Mouse (Mus musculus) neural tube, embryonic 10.5 days (tissue): ENCODE data around the gene Eif3c.

Source experiments
- DNase-seq: peaks from one replicate; pipeline ENCODE4 v3.0.0-alpha.2; 2017; ENCODE audit warnings: low spot score; ENCODE audit errors: extremely low spot score

Gene Eif3c

DNA sequence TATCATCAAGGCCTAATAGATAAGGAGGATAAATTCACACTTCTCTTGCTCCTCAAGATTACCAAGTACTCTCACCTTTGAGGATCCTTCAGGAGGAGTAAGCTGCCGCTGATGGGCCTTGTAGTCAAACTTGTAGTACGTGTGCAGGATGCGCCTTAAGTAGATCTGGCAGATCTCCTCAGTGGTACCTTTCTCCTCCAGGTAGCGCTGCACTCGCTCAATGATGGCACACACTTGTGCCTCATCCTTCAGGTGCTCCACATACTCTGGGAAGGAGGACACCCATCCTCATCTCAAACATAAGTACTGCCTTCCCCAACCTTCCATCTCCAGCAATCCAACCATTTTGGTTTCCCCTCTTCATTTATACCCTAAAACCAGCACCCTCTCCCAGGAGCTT lies 9.6 kb downstream of the Eif3c start:
- no peak for DNase-seq

- no peak for DNase-seq
Measured at GRCm38 (mm10) chr7:126554796-126555195, 11.4 kb downstream of the Eif3c start.

- no peak for DNase-seq
Measured at GRCm38 (mm10) chr7:126545631-126546030, 20.6 kb downstream of the Eif3c start.

DNA sequence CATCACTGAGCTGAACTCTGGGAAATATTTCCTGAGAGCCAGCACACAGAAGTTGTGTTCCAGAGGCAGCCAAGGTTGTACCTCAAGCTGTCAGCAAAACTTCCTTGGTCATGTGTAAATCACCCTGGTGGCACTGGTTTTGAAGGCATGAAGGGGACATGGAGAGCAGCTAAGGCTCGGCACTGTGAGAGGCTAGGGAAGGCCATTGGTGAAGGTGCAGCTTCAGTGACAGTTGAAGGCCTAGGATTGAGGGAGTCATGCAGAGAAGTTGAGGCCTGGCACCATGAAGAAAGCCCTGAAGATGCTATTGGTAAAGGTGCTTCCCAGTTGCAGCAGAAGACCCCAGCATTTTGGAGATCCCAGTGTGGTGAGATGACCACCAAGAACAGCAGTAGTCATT lies 24.6 kb downstream of the Eif3c start:
- DNase-seq, result no peak

GRCm38 (mm10) chr7:126537820-126538585 lies 28.2 kb downstream of the Eif3c start:
- no peak for DNase-seq

DNA sequence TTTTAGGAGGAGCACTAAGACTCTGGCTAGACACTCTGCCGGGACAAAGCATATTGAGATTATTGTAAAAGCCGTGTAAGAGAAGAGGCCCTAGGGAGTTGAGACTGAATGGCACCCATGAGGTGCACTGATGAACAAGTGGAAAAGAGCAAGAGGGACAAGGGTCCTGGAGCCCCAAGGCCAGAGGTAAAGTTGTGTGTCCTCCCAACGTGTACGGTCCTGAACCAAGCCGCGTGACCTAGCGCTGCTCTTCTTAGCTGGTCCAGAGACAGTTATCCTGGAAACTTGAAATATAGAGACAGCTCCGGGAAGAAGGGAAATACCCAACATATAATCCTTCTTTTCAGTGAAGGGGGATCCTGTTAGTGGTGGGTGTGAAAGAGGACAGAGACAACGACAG lies 29.7 kb downstream of the Eif3c start:
- no peak for DNase-seq

DNA sequence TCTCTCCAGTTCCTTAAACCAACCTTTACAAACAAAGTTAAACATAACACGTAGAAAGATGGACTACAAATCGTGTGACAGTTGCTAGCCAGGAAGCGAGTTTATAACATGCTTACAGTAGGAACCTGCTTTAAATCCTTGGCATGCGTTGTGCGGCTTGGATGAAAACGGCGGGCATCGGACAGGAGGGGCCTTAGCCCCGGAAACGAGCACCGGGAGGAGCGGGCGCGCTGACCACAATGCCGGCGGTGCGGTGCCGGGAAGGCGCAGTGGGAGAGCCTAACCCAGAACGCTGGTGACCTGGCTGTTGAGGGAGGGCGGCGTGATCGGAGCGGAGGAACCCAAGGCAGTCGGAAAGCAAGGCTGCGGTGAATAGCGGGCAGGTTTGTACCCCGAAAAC lies 30.4 kb downstream of the Eif3c start:
- DNase-seq, result peak; percentile 47

DNA sequence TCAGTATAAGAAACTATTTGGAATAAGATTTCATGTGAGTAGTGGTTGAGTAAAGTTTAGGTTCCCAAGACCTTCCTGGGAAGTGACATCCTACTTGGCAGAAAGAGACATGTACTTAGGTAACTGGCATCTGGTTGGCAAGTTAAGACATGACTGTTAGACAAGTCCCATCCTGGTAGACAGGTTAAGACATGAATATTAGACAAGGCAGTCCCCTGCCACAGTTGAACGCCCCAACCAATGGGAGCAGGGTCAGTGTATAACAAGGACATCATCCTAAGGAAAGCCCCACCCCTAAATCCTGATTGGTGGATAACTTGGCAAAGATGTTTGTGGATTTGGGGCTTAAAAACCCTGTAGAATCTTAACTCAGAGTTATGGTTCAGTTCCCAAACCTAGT lies 32.8 kb downstream of the Eif3c start:
- DNase-seq, result no peak

- DNase-seq, result peak; percentile 54
Measured at GRCm38 (mm10) chr7:126528166-126528577, 38.0 kb downstream of the Eif3c start.

DNA sequence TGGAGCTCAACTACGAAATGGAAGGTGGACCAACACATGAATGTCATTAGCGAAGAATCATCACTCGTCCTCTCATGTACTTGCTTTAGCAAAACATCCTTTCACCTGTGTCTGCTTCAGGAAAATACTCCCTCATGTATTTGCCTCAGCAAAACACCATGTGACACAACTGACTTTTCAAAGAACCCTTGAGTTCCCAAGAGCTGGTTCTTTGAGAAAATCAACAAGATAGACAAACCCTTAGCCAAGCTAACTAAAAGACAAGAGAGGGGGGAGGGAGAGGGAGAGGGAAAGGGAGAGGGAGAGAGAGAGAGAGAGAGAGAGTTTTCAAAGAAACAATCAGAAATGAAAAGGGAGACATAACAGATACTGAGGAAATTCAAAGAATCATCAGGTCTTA lies 42.9 kb downstream of the Eif3c start:
- DNase-seq, result no peak

- DNase-seq, result no peak
Measured at GRCm38 (mm10) chr7:126519513-126519912, 46.7 kb downstream of the Eif3c start.

DNA sequence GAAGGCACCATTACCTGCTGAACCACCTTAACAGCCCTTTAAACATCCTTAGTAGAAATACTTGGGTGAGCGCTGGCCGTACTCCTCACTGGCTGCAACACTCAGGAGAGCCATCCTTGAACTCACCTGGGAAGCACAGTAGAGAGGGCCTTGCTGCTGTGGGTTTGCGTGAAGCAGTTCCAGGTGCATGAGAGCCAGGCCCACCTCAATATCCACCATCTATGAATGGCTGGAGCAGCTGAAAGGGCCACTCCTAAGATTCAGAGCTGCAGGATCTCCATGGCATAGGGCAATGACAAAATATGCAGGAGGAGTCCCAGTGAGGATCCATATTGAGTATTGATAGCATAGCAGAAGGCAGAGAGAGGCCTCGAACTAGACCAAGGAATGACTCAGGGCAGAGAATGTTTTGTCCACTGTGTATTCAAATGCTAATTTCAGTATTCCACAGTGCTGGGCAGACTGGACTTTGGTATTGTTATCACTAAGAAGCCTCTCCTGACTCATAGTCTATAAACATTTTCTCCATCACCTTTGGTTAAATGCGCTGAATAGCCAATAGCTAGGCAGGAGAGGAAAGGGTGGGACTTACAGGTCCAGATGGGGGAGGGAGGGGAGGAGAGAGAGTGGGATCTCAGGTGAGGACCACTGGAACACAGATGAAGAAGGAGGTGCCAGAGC lies 47.8 kb downstream of the Eif3c start:
- no peak for DNase-seq

DNA sequence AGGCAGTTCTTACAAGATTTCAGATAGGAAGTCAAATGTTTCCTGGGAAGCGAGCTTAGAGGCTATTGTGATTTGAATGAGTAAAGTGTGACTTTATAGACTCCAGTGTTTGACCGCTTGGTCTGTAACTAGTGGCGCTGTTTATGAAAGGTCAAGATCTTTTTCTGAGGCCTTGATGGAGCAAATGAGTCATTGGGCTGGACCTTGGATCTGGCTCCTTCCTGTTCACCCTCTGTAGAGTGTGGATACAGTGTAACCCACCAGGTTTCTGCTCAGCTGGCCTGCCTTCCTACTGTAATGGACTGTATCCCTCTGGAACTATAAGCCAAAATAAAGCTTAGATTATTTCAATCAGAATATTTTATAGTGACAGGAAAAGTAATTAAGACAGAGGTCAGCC lies 54.9 kb downstream of the Eif3c start:
- DNase-seq, result no peak

GRCm38 (mm10) chr7:126507126-126507778 lies 59.0 kb downstream of the Eif3c start:
- DNase-seq, result no peak

DNA sequence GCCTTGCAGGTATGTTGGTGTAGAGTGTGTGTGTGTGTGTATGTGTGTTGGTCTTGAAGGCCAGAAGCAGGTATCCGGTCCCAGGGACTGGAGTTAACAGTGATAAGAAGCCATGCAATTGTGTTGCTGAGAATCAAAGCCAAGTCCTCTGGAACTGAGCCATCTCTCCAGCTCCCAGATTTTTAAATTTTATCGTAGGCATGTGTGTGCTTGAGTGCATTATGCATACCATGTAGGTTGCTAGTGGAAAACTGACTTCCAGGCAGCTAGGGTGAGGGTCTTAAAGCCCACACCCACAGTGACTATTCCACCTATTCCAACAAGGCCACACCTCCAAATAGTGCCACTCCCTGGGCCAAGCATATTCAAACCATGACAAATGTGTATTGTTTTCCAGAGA lies 61.3 kb downstream of the Eif3c start:
- no peak for DNase-seq

DNA sequence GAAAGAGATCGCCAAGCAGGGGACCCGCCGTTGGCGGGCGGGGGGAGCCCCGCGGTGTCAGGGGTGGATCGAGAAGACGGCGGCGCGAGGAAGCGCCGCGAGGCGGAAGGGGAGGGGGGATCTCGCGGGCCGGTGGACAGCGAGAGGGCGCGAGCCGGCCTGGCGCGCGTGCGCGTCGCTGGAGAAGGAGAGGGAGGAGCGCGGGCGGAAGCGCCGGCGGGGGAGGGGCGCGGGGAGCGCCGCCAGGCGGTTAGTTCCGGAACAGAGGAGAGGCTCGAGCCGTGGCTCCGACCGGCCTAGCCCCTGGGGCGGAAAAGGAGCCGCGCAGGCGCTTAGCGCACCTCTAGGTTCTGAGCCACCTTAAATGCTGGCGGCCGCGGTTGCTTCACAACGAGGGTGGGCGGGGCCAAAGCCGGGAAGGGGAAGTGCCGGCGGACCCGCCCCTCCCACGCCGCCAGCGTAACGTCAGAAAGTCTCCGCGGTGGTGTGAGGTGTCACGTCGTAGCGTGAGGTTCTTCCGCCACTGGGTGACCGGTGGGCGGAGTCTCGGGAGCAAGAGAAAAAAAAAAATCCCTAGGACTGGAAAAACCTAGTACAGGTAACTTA lies 62.8 kb downstream of the Eif3c start, which contains the start of gene Atxn2l:
Atxn2l (minus strand) TSS at position 165 of the 606 bp plus-strand sequence.
- peak; percentile 99 for DNase-seq

DNA sequence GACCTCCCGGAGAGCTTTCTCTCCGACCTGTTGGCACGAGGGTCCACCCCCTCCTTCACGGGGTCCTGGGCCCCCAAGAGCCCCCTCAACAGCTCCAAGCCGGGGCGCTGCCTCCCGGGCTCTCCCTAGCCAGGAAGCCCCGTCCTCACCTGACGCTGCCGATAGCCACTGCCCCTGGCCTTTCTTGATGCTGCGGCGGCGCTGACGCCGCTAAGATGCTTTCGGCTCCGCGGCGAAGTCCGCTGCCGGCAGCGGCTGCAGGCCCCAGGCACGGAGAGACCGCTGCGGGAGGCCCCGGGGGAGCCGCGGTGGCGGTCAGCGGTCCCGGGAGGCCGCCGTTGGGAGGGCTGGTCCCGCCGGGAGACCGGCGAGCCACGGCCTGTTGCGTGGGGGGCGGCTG lies 63.5 kb downstream of the Eif3c start:
- DNase-seq, result no peak

GRCm38 (mm10) chr7:126502023-126502741 lies 64.0 kb downstream of the Eif3c start:
- peak; percentile 96 for DNase-seq

- DNase-seq, result no peak
Measured at GRCm38 (mm10) chr7:126501684-126502022, 64.6 kb downstream of the Eif3c start.

- no peak for DNase-seq
Measured at GRCm38 (mm10) chr7:126499416-126499815, 66.8 kb downstream of the Eif3c start.

DNA sequence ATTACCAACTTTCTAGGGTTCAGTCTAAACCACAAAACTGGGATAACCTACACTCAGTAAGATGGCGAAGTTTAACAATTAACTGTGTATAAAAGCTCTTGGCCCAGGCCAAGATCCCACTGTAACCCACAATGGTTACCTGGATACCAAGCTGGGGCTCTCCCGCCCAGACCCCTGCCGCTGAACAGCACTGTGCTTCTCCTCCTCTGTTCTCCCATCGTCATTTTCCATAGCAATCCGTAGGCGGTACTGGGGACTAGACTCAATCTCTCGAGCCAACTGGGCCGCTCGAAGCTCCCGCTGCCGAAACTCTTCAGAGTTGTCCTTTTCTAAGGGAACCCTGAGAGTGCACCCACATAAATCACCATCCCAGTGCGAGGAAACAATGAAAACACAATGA lies 68.2 kb downstream of the Eif3c start:
- DNase-seq, result no peak
